ENCODE assay signal across 13 mouse cellular contexts in the genomic region with DNA sequence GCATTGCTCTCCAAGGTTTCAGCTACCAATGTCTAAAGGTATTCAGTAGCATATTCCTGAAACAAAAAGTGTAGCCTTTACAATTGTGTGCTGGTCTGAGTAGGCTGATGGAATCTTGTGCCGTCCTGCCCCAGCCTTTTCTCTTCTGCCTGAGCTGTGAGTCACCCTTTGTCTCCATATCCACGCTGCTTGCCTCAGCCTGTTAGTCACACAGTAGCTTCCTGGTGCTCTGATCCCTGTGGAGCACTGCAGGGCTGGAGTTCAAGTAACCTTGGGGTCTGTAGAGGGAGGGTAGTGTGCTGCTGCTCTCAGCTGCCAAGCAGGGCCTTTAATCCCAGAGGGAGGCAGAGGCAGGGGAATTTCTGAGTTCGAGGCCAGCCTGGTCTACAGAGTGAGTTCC. TPM values are rescaled to one million over a fixed set of nuclear protein-coding genes. Genes with fewer than 3 reads are reported as not detected.
DNase-seq lines count a peak whose midpoint lies in the region.
"Had no signal": no experiment of that assay in that cellular context is flagged by ENCODE, and none has a peak within 500 bp of the region (broad histone marks: within the 10 kb centered on the region; RNA-seq: fewer than 3 reads in every experiment).

No protein-coding gene starts in this region.

- DNase-seq in 3134 (ENCODE audit: extremely low read depth, insufficient read length, low spot score) (peak; percentile 56), 3T3-L1 (ENCODE audit: low read depth, low spot score) (peak; percentile 88)
- peak; percentile 12 to 25 for DNase-seq in adrenal gland, adult 18-20 months (ENCODE audit: low spot score in 2 of 2)
- peak; percentile 15 for DNase-seq in fibroblast of lung, adult 2 months (ENCODE audit: low read depth)
- no peak for DNase-seq in lung, postnatal 4 days
- DNase-seq in left cerebral cortex, adult 9 months (ENCODE audit: low spot score in 2 of 2) = no peak
- DNase-seq in yolk sac, embryonic 10.5 days (ENCODE audit: low spot score) = no peak
- DNase-seq: cerebellum, adult 8-10 months; gastrocnemius, postnatal 10 days; kidney, adult 11 months; kidney, postnatal 10 days; lung, adult 2 months; right cerebral cortex, postnatal 25 days had no signal

RNA-seq across cellular contexts. Expression of gene Bcas3, which starts 14.9 kb away (rescaled TPM):
- 10 to 100 TPM; 40.9 to 45.4 TPM for total RNA-seq in adrenal gland, adult 18-20 months (2021)

RNA-seq across cellular contexts. Expression of gene Ppm1d, which starts 56.8 kb away (rescaled TPM):
- total RNA-seq in adrenal gland, adult 18-20 months (2021) = 10 to 100 TPM; 11.9 to 12.9 TPM

Comparison
In these comparisons a context has a peak if more than half of its experiments do, and no peak if none do; other contexts are left out.
1. DNase-seq: peak in 3134 (single experiment), 3T3-L1 (single experiment), adrenal gland, adult 18-20 months (2 of 2) and fibroblast of lung, adult 2 months (single experiment); none in lung, postnatal 4 days (0 of 2), left cerebral cortex, adult 9 months (0 of 2) and yolk sac, embryonic 10.5 days (single experiment).